Mouse (Mus musculus) spleen, adult 12 weeks (tissue): ENCODE measurements around the gene Slc22a3.

Source experiments
- DNase-seq: peaks from one replicate; pipeline ENCODE4 v3.0.0; 2022; ENCODE audit warnings: low spot score

The Slc22a3 gene

DNA sequence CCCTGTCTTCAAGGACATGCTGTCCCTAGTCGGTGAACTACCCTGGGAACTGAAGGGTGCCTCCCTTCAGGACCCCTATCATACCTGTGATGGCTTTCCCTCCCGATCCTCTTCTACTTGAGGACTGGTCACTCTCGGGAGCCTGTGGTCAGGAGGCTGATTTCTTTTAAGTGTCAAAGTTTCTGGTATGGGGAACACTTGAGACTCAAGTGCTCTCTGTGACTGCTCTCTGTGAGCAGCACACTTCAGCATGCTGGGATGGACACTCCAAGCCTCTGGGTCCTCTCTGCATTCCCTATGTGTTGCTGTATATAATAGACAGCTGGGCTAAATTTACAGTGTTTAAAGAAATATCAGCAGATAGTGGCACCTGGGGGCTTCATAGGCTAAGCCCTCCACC is 39.9 kb downstream of the Slc22a3 start:
- no peak for DNase-seq

DNA sequence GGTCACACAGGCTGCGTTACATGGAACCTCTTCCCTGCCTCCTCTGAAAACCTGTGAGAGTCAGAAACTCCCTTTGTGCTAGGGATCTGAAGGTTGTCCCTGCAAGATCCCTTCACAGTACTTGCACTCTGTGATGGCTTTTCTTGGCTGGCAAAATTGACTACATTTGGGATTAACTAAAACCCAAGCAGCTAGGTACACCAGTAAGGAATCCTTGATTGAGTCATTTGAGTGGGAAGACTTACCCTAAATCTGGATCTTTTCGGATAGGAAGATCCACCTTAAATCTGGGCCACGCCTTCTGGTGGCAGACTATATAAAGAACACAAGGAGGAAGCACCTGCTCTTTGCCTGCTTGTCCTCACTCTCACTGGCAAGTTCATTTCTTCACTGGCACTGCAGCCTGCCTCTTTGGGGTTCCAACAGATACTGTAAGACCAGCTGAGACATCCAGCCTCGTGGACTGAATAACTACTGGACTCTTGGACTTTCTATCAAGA is 41.0 kb downstream of the Slc22a3 start:
- DNase-seq, result no peak

DNA sequence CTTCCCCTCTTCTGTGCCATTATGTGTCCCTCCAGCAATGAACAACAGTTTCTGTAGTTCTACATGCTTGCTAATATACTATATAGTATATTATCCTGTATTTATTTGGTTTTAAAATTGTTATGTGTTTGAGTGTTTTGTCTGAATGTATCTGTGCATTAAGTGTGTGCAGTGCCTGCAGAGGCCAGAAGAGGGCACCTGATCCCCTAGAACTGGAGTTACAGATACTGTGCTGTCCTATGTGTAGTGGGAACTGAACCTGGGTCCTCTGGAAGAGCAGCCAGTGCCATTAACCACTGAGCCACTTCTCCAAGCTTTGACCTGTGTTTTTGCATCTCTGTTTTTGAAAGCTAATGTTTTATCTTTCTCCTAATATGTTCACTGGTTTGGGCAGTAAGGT is 46.3 kb downstream of the Slc22a3 start:
- no peak for DNase-seq

DNA sequence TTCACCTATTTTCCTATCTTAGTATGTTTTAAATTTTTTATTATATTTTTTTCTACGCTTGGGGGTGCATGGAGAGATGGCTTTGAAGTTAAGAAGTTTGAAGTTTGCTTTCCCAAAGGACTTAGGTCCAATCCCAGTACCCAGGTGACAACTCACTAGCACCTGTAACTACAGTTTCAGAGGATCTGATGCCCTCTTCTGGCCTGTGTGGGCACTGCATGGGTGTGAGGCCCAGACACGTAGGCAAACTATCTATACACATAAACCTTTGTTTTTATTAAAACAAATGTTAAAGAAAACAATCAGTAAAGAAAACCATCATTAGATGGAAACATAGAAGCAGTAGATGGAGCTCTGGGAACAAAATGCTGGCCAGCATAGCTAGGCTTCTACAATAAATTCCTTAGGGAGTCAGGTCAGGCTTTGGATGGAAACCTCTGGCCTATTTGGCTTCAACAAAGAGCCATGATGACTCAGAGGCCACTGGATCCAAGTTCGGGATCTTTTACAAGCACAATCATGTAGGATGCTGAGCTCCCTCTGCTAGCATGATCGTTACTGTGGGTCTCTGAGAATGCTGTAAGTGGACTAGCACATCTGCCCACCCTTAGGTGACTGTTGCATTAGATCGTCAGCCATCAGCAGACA is 52.2 kb downstream of the Slc22a3 start:
- DNase-seq, result no peak

DNA sequence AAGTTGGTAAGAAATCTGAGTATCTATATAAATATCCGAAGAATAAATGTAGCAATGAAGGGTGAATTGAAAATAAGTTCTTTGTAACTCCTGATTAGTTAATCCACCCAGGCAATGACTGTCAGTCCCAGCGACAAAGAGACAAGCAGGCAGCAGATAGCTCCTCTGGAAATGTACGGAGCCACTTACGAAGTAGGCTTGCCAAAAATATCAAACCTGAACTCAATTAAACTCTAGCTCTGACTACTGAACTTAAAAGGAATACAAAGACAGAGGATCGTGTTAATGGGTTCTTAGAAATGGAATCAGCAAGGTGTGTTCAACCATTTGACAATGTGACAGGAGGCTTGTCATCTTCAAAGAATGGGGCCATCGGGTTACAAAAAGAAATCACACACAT is 53.8 kb downstream of the Slc22a3 start:
- no peak for DNase-seq

DNA sequence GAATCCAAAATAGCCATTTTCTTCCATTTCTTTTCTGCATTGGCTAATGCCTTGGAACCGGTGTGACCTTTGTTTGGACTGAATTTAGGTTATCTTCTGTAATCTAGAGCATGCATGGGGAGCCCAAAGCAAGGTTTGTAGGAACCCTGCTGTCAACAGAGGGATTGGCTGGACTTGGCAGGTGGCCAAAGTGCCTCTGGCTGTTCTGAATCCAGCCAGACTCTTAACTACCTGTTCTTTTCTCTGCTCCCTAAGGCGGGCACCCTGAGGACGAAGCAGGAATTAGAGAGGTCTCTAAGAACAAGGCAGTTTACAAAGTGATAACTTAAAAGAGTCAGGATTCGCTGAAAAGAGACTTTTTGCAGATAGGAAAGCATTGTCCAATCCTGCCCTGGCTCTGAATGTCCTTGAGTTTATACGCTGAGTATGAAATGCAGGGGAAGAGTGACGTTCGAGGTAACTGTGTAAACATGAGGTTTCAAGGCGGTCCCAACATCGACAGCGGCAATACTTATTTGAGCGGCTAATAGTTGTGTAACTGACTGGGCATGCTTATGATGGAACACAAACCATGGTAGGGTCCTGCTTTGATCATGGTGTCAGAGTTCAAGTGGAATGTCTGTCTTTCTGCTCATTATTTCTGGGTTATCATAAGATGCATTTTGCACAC is 54.5 kb downstream of the Slc22a3 start:
- DNase-seq, result no peak

DNA sequence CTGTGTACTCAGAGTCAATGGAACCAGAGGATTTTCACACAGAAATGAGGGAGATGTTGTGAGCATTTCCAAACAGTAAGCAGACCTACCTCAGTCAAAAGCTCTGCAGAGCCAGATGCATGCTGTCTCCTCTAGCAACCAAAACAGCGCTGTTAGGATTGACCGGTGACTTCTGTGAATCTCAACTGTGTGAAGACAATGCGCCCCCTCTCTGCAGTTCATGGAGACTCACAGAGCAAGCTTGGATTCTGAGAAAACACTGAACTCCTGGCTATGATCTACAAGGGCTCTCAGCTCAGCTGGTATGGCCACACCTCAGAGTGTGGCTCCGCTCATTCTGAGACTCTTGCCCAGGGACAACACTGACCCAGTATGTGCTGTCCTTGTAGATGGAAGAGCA is 56.3 kb downstream of the Slc22a3 start:
- DNase-seq, result no peak

DNA sequence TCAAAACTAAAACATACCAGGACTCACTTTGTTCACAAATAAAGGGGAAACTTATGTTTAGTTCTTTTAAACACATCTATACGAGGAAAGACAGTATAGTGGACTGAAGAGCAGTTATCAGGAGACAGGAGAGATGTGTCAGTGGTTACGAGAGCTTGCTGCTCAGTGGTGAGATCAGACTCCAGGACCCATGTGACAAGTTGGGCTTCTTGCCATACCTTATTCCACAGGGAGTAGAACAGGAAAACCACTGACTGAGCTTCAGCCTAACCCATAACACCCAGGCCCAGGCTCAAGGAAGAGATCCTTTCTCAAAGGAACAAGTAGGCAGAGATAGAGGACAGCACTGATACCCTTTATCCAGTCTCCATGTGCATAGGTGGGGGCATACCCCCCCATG is 62.9 kb downstream of the Slc22a3 start:
- DNase-seq, result no peak

DNA sequence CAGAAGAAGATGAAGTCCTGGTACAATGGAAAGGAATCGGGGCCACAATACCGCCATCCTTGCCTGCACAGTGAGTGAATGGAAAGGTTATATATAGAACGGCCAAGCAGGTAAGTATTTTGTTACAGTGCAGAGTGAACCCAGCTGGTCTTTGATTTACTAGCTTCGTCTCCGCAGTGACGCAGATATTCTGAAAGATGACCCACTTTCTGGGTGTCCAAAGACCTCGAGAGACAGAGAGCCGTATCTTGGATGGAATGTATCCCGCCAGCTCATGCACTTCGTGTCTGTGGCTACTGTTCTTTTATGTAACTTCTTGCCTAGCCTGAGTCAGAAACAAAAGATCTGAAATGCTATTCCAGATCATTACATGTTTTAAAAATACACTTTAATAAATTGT is 69.7 kb downstream of the Slc22a3 start:
- DNase-seq, result no peak

DNA sequence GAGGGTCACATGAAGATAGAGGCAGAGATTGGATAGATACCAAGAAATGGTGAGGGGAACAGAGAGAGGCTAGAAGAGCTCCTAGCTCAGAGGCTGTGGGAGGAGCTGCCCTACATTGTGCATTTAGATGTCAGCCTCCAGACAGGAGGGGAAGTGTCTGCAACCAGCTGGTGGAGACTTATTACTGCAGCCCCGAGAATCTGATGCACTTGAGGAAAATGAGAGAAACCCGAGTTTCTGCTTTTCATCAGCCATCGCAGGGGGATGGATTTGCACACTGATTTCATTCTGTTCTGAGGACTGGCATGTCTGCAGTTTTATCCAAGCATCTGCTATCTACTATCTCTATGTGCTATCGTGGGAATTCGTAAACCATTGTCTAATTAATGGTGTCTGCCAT is 75.8 kb downstream of the Slc22a3 start:
- no peak for DNase-seq

DNA sequence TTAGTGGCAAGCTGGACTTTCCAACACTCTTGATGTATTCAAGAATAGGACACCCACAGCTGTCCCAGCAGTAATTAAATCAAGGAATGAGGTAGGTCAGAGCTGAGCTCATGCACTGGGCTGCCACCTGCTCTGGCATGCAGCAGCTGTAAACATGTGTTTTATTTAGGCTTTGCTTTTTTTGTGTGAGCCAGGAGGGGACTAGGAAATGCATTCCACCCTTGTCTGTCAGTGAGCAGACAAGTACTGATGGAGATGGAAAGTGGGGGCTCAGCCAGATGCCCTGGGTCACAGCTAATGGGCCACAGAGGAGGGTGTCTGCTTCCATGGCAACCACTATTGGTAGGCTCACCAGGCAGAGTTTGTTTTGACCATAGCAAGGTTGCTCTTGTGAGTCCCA is 79.1 kb downstream of the Slc22a3 start:
- DNase-seq, result no peak

DNA sequence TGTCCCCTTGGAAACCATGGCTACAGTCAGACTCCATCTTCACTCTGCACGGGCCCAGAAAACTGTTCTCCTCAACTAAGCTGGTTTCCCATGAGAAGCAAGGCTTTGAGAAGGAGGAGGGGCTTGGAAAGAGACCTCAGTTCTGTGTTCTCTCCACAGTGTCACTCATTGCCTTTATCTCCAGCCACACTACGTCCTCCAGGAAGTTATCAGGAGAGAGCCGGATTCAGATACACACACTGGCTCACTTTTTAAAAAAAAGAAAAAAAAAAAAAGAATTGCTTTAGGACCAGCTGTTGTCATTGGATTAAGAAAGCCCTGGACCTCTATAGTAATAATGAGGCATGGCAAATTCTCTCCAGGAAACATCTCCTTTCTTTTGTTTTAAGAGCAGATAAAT is 80.3 kb downstream of the Slc22a3 start:
- no peak for DNase-seq

DNA sequence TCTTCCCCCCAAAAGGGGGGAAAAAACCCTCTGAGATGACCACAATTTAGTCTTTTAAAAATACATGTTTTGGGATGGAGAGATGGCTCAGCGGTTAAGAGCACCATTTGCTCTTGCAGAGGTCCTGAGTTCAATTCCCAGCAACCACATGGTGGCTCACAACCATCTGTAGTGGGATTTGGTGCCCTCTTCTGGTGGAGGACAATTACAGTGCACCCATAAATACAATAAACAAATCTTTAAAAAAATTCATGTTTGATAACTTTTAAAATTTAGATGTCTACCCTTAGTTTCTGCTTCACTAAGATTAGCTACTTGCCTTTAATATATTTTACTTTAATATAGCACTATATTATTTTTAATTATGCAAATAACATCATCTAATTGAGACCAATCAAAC is 85.4 kb downstream of the Slc22a3 start:
- no peak for DNase-seq

DNA sequence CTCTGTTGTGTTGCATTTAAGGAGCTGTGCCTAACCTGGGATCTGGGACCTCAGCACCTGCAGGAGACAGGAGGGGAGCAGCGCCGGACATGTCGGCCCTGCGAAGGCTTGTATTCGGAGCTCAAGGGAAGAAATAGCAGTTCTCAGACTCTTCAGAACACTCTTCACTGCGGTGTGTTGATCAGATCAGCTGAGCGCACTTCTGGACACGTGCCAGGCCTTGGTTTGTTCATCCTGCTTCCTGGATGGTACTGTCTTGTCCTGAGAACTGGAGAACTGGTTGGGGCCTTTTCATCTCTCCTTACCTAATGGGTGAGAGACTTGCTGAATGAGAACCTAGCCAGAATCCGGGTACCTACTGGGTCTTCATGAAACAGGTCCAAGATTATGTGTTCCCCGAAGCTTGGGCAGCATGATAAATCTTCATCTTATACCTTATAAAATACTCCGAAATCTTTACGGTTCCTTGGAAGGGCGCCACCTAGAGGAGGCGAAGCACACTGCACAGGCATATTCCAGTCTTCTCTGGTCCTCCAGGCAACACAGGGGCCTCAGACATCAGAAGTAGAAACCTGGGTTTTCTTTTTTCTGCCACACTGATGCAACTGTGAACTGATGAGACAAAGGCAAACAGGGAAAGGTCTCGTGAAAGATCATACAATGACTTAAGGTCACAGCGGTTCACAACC is 86.5 kb downstream of the Slc22a3 start:
- no peak for DNase-seq

DNA sequence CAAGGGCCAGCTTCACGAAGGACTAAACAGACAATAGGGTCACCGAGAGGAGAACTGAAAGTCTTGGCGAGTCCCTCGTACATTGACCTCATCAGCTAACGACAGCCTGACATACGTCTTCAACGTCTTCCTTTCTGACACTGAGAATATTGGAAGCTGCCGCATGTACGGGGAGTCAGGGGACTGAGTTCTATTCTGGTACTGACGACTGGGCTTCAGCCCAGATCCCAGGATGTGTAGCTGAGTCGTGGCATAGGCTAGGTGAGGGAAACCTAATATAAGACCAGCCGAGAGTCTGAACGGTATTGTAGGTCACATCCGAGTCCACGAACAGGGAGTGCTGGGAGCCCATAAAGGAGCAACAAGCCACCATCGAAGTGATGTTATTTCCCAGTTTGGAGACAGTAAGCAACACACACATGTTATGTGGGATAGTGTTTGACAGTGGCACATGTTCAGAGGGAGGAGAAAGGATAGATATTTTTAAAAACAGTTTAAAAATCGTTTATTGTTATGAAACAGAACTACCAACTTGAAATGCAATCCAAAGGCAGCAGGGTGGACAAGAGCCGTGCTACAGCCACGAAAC is 87.9 kb downstream of the Slc22a3 start:
- DNase-seq, result no peak

DNA sequence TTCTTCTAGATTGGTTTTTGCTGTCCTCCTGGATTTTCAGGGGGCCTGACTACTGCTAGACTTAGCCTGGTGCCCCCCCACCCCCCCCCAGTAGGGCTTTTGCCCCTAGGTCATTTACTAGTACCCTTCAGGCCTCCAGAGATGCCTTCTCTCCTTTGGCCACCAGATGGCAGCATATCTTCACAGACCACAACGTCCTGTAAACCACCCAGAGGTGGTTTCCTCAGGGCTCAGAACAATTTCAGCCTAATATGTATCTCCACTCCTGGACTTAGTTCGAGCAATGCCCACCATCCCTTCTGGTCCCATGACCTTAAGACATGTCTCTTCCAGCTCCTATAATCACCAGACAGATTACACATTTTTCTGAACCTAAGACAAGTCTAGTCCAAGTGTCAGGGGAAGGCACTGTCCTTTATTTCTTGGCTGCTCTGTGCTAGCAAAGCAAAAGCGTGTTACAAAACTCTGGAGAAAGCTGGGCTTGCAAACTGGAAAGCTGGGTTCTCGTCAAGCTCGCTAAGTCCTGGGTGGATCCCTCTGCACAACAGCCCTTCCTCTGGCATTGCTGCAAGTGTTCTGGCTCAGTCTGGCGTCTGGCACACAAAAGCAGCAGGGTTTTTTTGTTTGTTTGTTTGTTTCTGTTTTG is 91.1 kb downstream of the Slc22a3 start:
- peak; percentile 32 for DNase-seq

DNA sequence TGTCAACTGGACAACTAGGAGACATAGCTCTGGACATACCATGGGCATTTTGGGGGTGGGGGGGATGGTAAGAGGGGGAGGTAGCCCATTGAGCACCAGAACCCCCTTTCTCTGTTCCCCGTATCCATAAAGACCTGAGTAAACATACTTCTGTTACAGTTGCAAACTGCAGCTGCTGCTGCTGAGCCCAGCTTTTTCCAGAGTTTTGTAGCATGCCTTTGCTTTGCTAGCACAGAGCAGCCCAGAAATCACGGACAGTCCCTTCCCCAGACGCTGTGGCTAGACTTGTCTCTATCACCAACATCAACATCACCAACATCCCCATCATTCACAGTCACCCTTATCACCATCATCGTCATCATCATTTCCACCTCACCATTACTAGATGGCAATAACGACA is 91.8 kb downstream of the Slc22a3 start:
- DNase-seq, result no peak

DNA sequence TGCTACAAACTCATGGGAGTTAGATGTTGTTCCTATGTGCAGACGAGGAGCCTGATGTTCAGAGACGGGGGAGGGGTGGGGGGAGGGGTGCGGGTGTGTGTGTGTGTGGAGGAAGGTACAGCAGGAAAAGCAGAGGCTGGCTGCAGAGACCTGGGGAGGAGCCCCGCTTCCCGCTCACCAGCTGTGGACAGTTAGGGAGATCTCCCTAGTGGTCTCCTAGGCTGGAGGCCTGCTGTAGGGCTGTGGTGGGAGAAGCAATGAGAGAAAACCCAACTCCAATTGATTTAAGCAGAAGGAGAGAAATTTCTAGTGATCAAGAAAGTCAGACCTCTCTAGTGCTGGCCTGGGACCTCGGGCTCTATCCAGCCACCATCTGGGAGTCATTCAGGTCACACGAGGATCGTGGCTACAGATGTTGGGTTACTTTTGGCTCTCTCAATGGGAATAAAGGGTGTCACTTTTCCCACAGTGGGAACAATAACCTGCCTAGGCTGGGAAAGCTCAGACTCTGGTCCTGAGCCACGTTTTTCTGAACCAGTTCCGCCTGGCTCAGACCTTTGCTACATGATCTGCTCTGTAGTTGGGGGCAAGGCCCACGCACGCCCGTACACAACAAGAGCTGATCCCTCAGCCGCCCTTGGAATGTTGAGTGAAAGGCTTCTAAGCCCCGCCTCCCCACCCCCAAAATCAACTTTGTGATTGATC is 92.3 kb downstream of the Slc22a3 start:
- no peak for DNase-seq

DNA sequence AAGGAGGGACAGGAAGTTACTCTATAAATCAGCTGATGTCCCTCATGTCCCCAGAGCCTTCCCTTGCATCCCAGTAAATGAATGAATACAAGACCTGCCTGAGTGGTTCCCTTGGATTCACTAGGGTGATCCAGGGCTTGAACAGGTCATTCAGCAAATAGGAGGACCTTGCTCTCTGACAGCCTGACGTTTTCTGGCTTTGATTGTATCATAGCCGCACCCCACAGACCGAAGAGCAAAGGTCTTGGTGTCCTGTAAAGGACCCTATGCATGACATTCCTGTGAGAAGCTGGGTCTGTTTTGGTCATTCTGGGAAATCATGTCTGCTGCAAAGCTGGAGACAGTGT is 94.6 kb downstream of the Slc22a3 start:
- DNase-seq, result no peak

DNA sequence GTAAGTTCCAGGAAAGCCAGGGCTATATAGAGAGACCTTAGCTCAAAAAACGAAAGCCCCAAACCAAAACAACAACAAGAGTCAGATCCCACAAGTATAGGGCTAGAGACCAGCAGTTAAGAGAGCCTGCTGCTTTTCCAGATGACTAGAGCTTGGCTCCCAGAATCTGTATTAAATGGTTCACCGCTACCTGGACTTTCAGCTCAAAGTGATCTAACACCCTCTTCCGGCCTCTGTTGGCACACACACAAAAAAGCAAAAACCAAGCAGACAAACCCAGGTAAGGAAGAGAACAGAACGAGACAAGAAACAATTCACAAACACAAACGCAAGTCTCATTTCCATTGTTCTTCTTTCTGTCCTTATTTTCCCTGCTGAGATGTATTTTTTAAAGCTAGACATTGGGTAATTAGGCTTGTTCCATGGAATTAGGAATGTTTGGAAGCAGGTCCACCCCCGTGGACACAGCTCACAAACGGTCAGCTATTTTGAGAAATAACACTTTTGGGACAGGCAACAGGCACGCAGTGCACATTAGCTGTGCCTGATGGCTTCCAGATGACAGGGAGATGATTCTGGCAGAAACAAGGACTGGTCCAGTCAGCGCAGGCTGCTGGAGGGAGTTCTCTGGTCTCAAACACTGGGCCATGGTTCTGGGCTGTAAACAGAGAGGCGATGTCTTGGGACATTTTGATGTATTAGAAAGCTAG is 95.2 kb downstream of the Slc22a3 start:
- DNase-seq, result no peak

DNA sequence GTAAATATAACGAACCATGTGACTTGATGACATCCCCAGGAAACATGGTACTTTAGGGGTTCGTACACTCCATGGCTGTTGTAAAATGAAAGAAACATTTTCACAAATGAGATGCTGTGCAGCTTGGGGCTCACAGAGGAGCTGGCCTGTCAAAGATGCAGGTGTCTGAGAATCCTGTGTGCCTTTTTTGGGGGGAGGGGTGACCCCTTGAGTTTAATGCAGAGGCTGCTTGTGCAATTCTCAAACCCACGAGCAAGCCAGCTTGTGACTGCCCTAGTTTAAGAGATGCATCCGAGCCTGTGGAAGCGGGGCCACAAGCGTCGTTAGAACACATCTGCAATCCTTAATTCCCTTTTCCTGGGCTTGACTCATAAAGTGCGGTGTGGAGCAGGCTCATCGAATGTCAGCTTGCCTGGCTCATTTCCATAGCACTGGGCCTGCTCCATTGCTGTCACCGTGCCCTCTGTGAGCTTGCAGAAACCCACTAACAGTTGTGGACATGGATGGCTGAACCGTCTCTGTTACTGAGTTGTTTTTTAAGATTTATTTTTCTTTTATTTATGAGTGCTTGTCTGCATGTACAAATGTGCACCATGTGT is 98.1 kb downstream of the Slc22a3 start:
- DNase-seq, result no peak
